ENCODE assay signal across 8 mouse cellular contexts in the genomic region with DNA sequence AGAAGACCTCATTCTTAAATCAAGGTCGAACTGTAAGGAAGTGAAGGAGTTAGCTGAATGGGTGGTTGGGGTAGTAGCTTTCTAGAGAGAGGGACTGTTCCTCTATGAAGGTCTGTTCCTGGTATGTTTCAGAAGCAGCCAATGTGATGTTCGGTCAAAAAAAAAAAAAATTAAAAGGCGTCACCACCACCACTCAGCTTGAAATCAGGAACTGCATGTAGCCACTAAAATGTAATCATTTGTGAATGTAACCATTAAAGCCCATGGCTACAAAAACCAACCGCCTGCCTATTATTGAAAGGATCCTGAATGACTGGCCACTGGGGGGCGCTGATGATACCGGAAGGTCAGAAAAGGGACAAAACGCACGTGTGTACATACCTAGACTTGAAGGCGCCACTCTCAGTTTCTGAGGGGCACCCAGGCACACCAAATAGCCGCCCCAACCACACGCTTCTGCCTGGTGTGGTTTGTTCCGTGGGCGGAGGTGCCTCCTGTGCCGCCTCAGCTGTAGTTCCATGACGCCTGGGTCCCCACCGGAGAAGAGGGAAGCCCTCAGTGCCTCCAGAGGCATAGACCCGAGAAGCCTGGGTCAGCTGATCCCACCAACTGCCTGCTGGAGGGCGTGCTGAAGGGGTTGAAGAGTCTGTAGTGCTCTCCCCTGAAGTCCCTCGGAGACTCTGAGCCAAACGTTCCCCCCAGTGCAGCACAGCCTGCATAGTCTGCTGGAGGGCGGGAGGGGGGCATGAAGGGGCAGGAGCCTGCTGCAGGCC. TPM values are rescaled to one million over a fixed set of nuclear protein-coding genes. Genes with fewer than 3 reads are reported as not detected.
DNase-seq lines count a peak whose midpoint lies in the region; ATAC-seq and TF ChIP-seq lines count a peak whose summit lies in the region.

No protein-coding gene starts in this region.

- H3K4me2 ChIP-seq in embryonic facial prominence, embryonic 11.5 days (ENCODE audit: low read depth, low read length): peak overlapping the region; percentile 34; the same call in 1 of the 2 replicates

- no peaks in the 10 kb centered on the region for H3K9me3 ChIP-seq in E14TG2a.4 (ENCODE audit: low read length)
- no peaks in the 10 kb centered on the region for H3K9me3 ChIP-seq in embryonic facial prominence, embryonic 11.5 days (replicated peaks; ENCODE audit: control insufficient read depth, low read length)

- peak overlapping the region; percentile 22; the same call in 1 of the 2 replicates for H3K9ac ChIP-seq in embryonic facial prominence, embryonic 11.5 days (replicated peaks; ENCODE audit: low read length)

- peaks cover 47% of the 10 kb centered on the region for H3K27me3 ChIP-seq in E14TG2a.4 (ENCODE audit: insufficient read depth, low read length)
- peaks cover 8% of the 10 kb centered on the region for H3K27me3 ChIP-seq in embryonic facial prominence, embryonic 11.5 days (ENCODE audit: control insufficient read depth, insufficient read depth, low read length)

- peak; percentile 91 for DNase-seq in adrenal gland, postnatal 14 days
- peak; percentile 88 for DNase-seq in embryonic facial prominence, embryonic 11.5 days (ENCODE audit: low spot score)
- DNase-seq in heart, postnatal 14 days: peak; percentile 73 to 85
- DNase-seq in layer of hippocampus, adult 9-11 months: peak; percentile 76
- peak; percentile 91 for DNase-seq in lung, postnatal 14 days
- DNase-seq in right cerebral cortex, postnatal 25 days: peak; percentile 56
- peak; percentile 88 for DNase-seq in urinary bladder, postnatal 25 days (ENCODE audit: low spot score)

- peak; percentile 79 for TF ChIP-seq CTCF in E14TG2a.4 (conservative IDR thresholded peaks at IDR 0.05; ENCODE audit: low read length)

- WGBS in embryonic facial prominence, embryonic 11.5 days: 28% methylated on average over 21 of the region's 21 CpGs

- H3K27ac ChIP-seq in embryonic facial prominence, embryonic 11.5 days (replicated peaks; ENCODE audit: low read depth, low read length): no peak overlapping the region

- ATAC-seq in embryonic facial prominence, embryonic 11.5 days (replicated peaks; ENCODE audit: insufficient number of reproducible peaks, low FRiP score, low TSS enrichment, low read depth): no peak

- H3K4me3 ChIP-seq in E14TG2a.4 (replicated peaks; ENCODE audit: low read length): peak overlapping the region; percentile 90
- H3K4me3 ChIP-seq in embryonic facial prominence, embryonic 11.5 days (ENCODE audit: low read depth, low read length): no peak overlapping the region

- H3K36me3 ChIP-seq in E14TG2a.4 (ENCODE audit: insufficient read depth, low read length): peaks cover 18% of the 10 kb centered on the region
- H3K36me3 ChIP-seq in embryonic facial prominence, embryonic 11.5 days (replicated peaks; ENCODE audit: control insufficient read depth, insufficient read depth, low read depth, low read length): no peaks in the 10 kb centered on the region

- H3K4me1 ChIP-seq in E14TG2a.4 (replicated peaks; ENCODE audit: low read depth, low read length): peaks cover 61% of the 10 kb centered on the region
- H3K4me1 ChIP-seq in embryonic facial prominence, embryonic 11.5 days (ENCODE audit: control insufficient read depth, insufficient read depth, low read length): no peaks in the 10 kb centered on the region; the same call in 1 of the 2 replicates

- intact Hi-C loops in heart, postnatal 14 days (cut with DNase I): no loop called here

RNA-seq across cellular contexts. Expression of a gene that starts 5.6 kb away (rescaled TPM):
- total RNA-seq in adrenal gland, postnatal 14 days (2021): 19.8 and 21.5 TPM in 2 replicates
- 14.4 and 18.0 TPM in 2 replicates for polyA plus RNA-seq in embryonic facial prominence, embryonic 11.5 days (2014; fragmentation: Nextera tagmentation; extraction: Ambion mirVana)
- 10 to 100 TPM; 16.0 to 17.7 TPM for total RNA-seq in heart, postnatal 14 days (2021)

RNA-seq across cellular contexts. Expression of a gene that starts 13.4 kb away (rescaled TPM):
- not detected in 2 replicates for total RNA-seq in adrenal gland, postnatal 14 days (2021)
- not detected in 2 replicates for polyA plus RNA-seq in embryonic facial prominence, embryonic 11.5 days (2014; fragmentation: Nextera tagmentation; extraction: Ambion mirVana)
- not detected for total RNA-seq in heart, postnatal 14 days (2021)

RNA-seq across cellular contexts. Expression of a gene that starts 14.2 kb away (rescaled TPM):
- total RNA-seq in adrenal gland, postnatal 14 days (2021): 99.6 and 157 TPM in 2 replicates
- 299 and 334 TPM in 2 replicates for polyA plus RNA-seq in embryonic facial prominence, embryonic 11.5 days (2014; fragmentation: Nextera tagmentation; extraction: Ambion mirVana)
- 10 to 100 TPM; 19.7 to 23.5 TPM for total RNA-seq in heart, postnatal 14 days (2021)

RNA-seq across cellular contexts. Expression of a gene that starts 48.4 kb away (rescaled TPM):
- 1.6 and 15.1 TPM in 2 replicates for total RNA-seq in adrenal gland, postnatal 14 days (2021)
- 1.5 and 2.0 TPM in 2 replicates for polyA plus RNA-seq in embryonic facial prominence, embryonic 11.5 days (2014; fragmentation: Nextera tagmentation; extraction: Ambion mirVana)
- not detected for total RNA-seq in heart, postnatal 14 days (2021)
